Mouse (Mus musculus): ENCODE results near the gene Mafk. TPM values are rescaled to one million over a fixed set of nuclear protein-coding genes. Genes with fewer than 3 reads are reported as not detected.

Gene Mafk
- polyA plus RNA-seq, 1 experiment from 2014 or later: 3.4 TPM

DNA sequence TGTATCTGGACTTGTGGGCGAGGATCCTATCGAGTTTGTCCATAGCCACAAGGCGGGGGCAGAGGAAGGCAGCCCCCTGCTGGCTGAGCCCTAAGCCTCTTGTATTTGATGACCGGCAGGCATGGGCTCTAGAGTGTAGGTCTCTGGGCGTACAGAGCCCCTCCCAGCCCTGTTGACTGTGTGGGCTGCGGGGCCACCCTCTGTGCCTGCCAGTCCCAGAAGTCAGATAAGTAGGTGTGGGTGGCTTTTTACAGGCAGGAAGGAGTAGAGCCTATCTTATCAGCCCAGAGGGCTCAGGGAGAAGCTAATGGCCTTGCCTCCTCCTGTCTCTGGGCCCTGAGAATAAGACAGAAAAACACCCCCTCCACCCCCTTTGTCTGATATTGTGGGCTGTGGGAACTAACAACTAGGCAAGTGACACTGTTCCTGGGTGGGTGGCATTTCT lies 12.8 kb downstream of the Mafk start:
- Histone ChIP-seq H3K4me2 (ENCODE audit: low read depth, low read length) (no peak overlapping the region), H3K9me3 (replicated peaks; ENCODE audit: control insufficient read depth, low read length) (no peaks in the 10 kb centered on the region), H3K4me1 (ENCODE audit: control insufficient read depth, insufficient read depth, low read length) (no peaks in the 10 kb centered on the region; the same call in 1 of the 2 replicates), H3K27ac (replicated peaks; ENCODE audit: low read depth, low read length) (no peak overlapping the region), H3K36me3 (replicated peaks; ENCODE audit: control insufficient read depth, insufficient read depth, low read depth, low read length) (no peaks in the 10 kb centered on the region; the same call in 1 of the 2 replicates), H3K27me3 (ENCODE audit: control insufficient read depth, insufficient read depth, low read length) (no peaks in the 10 kb centered on the region), H3K9ac (replicated peaks; ENCODE audit: low read length) (no peak overlapping the region), H3K4me3 (ENCODE audit: low read depth, low read length) (no peak overlapping the region)
- DNase-seq (ENCODE audit: low spot score) (peak; percentile 35), ATAC-seq (replicated peaks; ENCODE audit: insufficient number of reproducible peaks, low FRiP score, low TSS enrichment, low read depth) (peak; percentile 45; the same call in 1 of the 2 replicates)
- 7% methylated on average over 6 of the region's 6 CpGs for WGBS

GRCm38 (mm10) chr5:139804573-139805111 lies 13.3 kb downstream of the Mafk start:
- Histone ChIP-seq H3K9ac (replicated peaks; ENCODE audit: low read length) (no peak overlapping the region), H3K9me3 (replicated peaks; ENCODE audit: control insufficient read depth, low read length) (no peaks in the 10 kb centered on the region), H3K36me3 (replicated peaks; ENCODE audit: control insufficient read depth, insufficient read depth, low read depth, low read length) (no peaks in the 10 kb centered on the region; the same call in 1 of the 2 replicates), H3K4me3 (ENCODE audit: low read depth, low read length) (no peak overlapping the region), H3K27me3 (ENCODE audit: control insufficient read depth, insufficient read depth, low read length) (no peaks in the 10 kb centered on the region), H3K4me1 (ENCODE audit: control insufficient read depth, insufficient read depth, low read length) (no peaks in the 10 kb centered on the region; the same call in 1 of the 2 replicates), H3K27ac (replicated peaks; ENCODE audit: low read depth, low read length) (no peak overlapping the region), H3K4me2 (ENCODE audit: low read depth, low read length) (no peak overlapping the region)
- 91% methylated on average over 11 of the region's 11 CpGs for WGBS
- no peak for DNase-seq (ENCODE audit: low spot score)
- no peak for ATAC-seq (replicated peaks; ENCODE audit: insufficient number of reproducible peaks, low FRiP score, low TSS enrichment, low read depth)

DNA sequence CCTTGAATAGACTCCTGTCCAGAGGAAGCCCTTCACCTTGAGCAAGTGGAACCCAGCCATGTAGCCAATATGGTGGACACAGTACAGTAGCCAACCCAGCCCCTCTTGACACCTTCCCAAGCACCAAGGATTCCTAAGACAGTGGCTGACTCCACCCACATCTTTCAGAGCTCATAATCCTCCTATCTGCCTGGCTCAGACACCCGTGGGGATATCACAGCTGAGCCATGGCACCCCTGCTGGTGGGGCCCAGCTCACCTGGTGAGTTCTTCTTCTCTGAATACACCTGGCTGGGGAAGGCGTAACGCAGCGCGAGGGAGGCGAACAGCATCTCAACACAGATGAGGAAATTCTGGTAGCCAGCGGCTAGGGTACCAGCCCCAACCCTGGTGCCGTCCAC lies 14.6 kb downstream of the Mafk start:
- Histone ChIP-seq H3K36me3 (replicated peaks; ENCODE audit: control insufficient read depth, insufficient read depth, low read depth, low read length) (no peaks in the 10 kb centered on the region), H3K27me3 (ENCODE audit: control insufficient read depth, insufficient read depth, low read length) (no peaks in the 10 kb centered on the region), H3K9ac (replicated peaks; ENCODE audit: low read length) (no peak overlapping the region), H3K4me2 (ENCODE audit: low read depth, low read length) (no peak overlapping the region), H3K4me3 (ENCODE audit: low read depth, low read length) (no peak overlapping the region), H3K4me1 (ENCODE audit: control insufficient read depth, insufficient read depth, low read length) (no peaks in the 10 kb centered on the region; the same call in 1 of the 2 replicates), H3K27ac (replicated peaks; ENCODE audit: low read depth, low read length) (no peak overlapping the region), H3K9me3 (replicated peaks; ENCODE audit: control insufficient read depth, low read length) (no peaks in the 10 kb centered on the region)
- 89% methylated on average over 8 of the region's 8 CpGs for WGBS
- ATAC-seq (replicated peaks; ENCODE audit: insufficient number of reproducible peaks, low FRiP score, low TSS enrichment, low read depth): no peak
- DNase-seq (ENCODE audit: low spot score): no peak

- H3K4me1 ChIP-seq (ENCODE audit: control insufficient read depth, insufficient read depth, low read length): no peaks in the 10 kb centered on the region; the same call in 1 of the 2 replicates
- DNase-seq (ENCODE audit: low spot score) (no peak), ATAC-seq (replicated peaks; ENCODE audit: insufficient number of reproducible peaks, low FRiP score, low TSS enrichment, low read depth) (no peak)
- no peak overlapping the region for H3K27ac ChIP-seq (replicated peaks; ENCODE audit: low read depth, low read length)
- H3K36me3 ChIP-seq (replicated peaks; ENCODE audit: control insufficient read depth, insufficient read depth, low read depth, low read length): no peaks in the 10 kb centered on the region
- H3K27me3 ChIP-seq (ENCODE audit: control insufficient read depth, insufficient read depth, low read length): peaks cover 9% of the 10 kb centered on the region
- no peak overlapping the region for H3K9ac ChIP-seq (replicated peaks; ENCODE audit: low read length)
- H3K4me3 ChIP-seq (ENCODE audit: low read depth, low read length): no peak overlapping the region
- no peak overlapping the region for H3K4me2 ChIP-seq (ENCODE audit: low read depth, low read length)
- 57% methylated on average over 4 of the region's 4 CpGs for WGBS
- no peaks in the 10 kb centered on the region for H3K9me3 ChIP-seq (replicated peaks; ENCODE audit: control insufficient read depth, low read length)
Measured at GRCm38 (mm10) chr5:139809397-139809796, 18.1 kb downstream of the Mafk start.

- Histone ChIP-seq H3K27ac (replicated peaks; ENCODE audit: low read depth, low read length) (no peak overlapping the region), H3K4me3 (ENCODE audit: low read depth, low read length) (no peak overlapping the region), H3K27me3 (ENCODE audit: control insufficient read depth, insufficient read depth, low read length) (peaks cover 9% of the 10 kb centered on the region), H3K4me1 (ENCODE audit: control insufficient read depth, insufficient read depth, low read length) (no peaks in the 10 kb centered on the region), H3K9me3 (replicated peaks; ENCODE audit: control insufficient read depth, low read length) (no peaks in the 10 kb centered on the region), H3K4me2 (ENCODE audit: low read depth, low read length) (no peak overlapping the region), H3K9ac (replicated peaks; ENCODE audit: low read length) (no peak overlapping the region), H3K36me3 (replicated peaks; ENCODE audit: control insufficient read depth, insufficient read depth, low read depth, low read length) (no peaks in the 10 kb centered on the region)
- ATAC-seq (replicated peaks; ENCODE audit: insufficient number of reproducible peaks, low FRiP score, low TSS enrichment, low read depth) (no peak), DNase-seq (ENCODE audit: low spot score) (no peak)
- 76% methylated on average over 15 of the region's 15 CpGs for WGBS
Measured at GRCm38 (mm10) chr5:139811677-139812397, 20.5 kb downstream of the Mafk start.

DNA sequence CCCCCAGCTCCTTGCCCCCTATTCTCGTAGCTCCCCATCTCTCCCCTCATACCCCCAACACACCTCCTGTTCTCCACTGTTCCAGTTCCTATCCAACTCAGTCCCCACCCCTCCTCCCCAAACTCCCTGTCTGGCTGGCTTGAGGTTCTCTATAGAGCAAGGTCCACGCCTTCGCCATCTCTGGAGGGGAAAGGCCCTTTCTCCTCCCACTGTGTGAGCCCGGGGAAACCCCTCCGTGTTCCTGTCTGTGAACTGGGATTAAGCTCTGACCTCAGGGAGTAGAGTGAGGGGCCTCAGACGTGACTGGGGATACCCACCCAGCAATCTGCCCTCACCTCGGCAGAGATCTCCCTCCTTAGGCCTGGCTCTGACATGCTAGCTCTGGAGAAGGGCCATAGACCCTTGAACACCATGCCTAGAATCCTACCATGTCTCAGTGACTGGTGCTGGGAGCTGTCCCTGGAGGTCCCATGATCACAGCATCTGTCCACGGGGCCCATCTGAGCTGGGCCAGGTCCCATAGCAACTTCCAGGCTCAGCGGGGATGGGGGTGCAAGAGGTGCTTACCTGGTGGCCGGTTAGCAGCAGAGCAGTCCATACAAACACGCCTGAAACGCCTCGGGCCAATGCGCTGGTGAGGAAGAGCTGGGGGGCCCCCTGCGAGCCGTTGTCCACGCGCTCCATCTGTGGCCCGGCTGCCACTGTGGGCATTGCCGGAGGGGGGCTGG lies 21.2 kb downstream of the Mafk start:
- peaks cover 9% of the 10 kb centered on the region for H3K27me3 ChIP-seq (ENCODE audit: control insufficient read depth, insufficient read depth, low read length)
- no peak overlapping the region for H3K4me3 ChIP-seq (ENCODE audit: low read depth, low read length)
- H3K9ac ChIP-seq (replicated peaks; ENCODE audit: low read length): no peak overlapping the region; the same call in 1 of the 2 replicates
- WGBS: 69% methylated on average over 20 of the region's 20 CpGs
- H3K36me3 ChIP-seq (replicated peaks; ENCODE audit: control insufficient read depth, insufficient read depth, low read depth, low read length): no peaks in the 10 kb centered on the region
- DNase-seq (ENCODE audit: low spot score) (no peak), ATAC-seq (replicated peaks; ENCODE audit: insufficient number of reproducible peaks, low FRiP score, low TSS enrichment, low read depth) (no peak)
- no peak overlapping the region for H3K27ac ChIP-seq (replicated peaks; ENCODE audit: low read depth, low read length)
- no peak overlapping the region for H3K4me2 ChIP-seq (ENCODE audit: low read depth, low read length)
- no peaks in the 10 kb centered on the region for H3K4me1 ChIP-seq (ENCODE audit: control insufficient read depth, insufficient read depth, low read length)
- no peaks in the 10 kb centered on the region for H3K9me3 ChIP-seq (replicated peaks; ENCODE audit: control insufficient read depth, low read length)

- ATAC-seq (replicated peaks; ENCODE audit: insufficient number of reproducible peaks, low FRiP score, low TSS enrichment, low read depth) (no peak), DNase-seq (ENCODE audit: low spot score) (no peak)
- Histone ChIP-seq H3K9ac (replicated peaks; ENCODE audit: low read length) (no peak overlapping the region), H3K27ac (replicated peaks; ENCODE audit: low read depth, low read length) (no peak overlapping the region), H3K36me3 (replicated peaks; ENCODE audit: control insufficient read depth, insufficient read depth, low read depth, low read length) (no peaks in the 10 kb centered on the region), H3K4me3 (ENCODE audit: low read depth, low read length) (no peak overlapping the region), H3K27me3 (ENCODE audit: control insufficient read depth, insufficient read depth, low read length) (peaks cover 9% of the 10 kb centered on the region), H3K9me3 (replicated peaks; ENCODE audit: control insufficient read depth, low read length) (no peaks in the 10 kb centered on the region), H3K4me1 (ENCODE audit: control insufficient read depth, insufficient read depth, low read length) (no peaks in the 10 kb centered on the region), H3K4me2 (ENCODE audit: low read depth, low read length) (no peak overlapping the region)
- WGBS: 43% methylated on average over 10 of the region's 10 CpGs
Measured at GRCm38 (mm10) chr5:139813126-139813490, 21.8 kb downstream of the Mafk start.

DNA sequence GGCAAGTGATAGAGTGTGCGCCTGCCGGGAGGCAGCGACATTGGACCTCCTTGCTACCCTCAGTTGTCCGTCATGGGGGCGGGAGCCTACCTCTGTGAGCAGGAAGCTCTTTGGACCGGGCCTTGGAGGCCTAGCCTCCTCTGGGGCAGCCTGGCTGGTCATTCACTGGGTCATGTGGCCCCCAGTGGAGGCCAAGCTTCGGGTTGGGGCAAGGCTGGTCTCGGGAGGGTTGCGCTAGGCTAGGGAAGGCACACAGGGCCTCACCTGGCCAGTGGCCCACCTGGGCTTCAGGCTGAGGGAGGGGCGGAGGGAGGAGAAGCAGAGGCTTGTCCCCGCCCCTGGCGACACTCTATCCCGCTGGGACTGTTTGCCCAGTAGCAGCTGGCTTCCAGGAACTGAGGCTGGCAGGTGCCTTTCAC lies 22.7 kb downstream of the Mafk start:
- ATAC-seq (replicated peaks; ENCODE audit: insufficient number of reproducible peaks, low FRiP score, low TSS enrichment, low read depth): 0 out of 2 replicates have a peak, but pooled peaks have one; percentile 17
- Histone ChIP-seq H3K9ac (replicated peaks; ENCODE audit: low read length) (no peak overlapping the region), H3K27ac (replicated peaks; ENCODE audit: low read depth, low read length) (no peak overlapping the region), H3K9me3 (replicated peaks; ENCODE audit: control insufficient read depth, low read length) (no peaks in the 10 kb centered on the region), H3K27me3 (ENCODE audit: control insufficient read depth, insufficient read depth, low read length) (peaks cover 9% of the 10 kb centered on the region), H3K4me2 (ENCODE audit: low read depth, low read length) (peak overlapping the region; percentile 5; the same call in 1 of the 2 replicates), H3K4me3 (ENCODE audit: low read depth, low read length) (no peak overlapping the region), H3K4me1 (ENCODE audit: control insufficient read depth, insufficient read depth, low read length) (no peaks in the 10 kb centered on the region), H3K36me3 (replicated peaks; ENCODE audit: control insufficient read depth, insufficient read depth, low read depth, low read length) (no peaks in the 10 kb centered on the region)
- no peak for DNase-seq (ENCODE audit: low spot score)
- WGBS: 6% methylated on average over 13 of the region's 13 CpGs

Measured in embryonic facial prominence, embryonic 11.5 days (tissue).